Mouse (Mus musculus): ENCODE results near the gene Med13l. TPM values are rescaled to one million over a fixed set of nuclear protein-coding genes. Genes with fewer than 3 reads are reported as not detected.

Gene Med13l
- total RNA-seq, 2 experiments from 2014 or later = 95.9 to 105 TPM

DNA sequence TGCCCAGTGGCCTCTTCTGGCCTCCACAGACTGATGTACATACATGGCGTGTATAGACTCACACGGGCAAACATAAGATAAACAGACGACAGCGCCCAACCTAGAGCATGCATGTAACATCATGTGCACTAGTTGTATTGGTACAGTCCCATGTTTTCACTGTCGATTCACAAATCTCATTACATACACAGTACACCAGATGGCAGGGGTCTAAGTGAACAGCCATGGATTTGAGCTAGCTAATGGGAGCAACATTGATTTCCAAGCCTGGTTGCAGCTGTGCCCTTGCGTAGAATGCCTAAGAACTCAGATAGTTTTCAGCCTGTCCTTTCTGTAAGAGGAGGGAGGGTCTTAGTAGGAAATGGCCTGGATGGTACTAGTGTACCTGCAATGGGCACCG, 155.0 kb downstream of the Med13l start:
- intact Hi-C loops (cut with DNase I) = no loop called here
- DNase-seq = no peak

DNA sequence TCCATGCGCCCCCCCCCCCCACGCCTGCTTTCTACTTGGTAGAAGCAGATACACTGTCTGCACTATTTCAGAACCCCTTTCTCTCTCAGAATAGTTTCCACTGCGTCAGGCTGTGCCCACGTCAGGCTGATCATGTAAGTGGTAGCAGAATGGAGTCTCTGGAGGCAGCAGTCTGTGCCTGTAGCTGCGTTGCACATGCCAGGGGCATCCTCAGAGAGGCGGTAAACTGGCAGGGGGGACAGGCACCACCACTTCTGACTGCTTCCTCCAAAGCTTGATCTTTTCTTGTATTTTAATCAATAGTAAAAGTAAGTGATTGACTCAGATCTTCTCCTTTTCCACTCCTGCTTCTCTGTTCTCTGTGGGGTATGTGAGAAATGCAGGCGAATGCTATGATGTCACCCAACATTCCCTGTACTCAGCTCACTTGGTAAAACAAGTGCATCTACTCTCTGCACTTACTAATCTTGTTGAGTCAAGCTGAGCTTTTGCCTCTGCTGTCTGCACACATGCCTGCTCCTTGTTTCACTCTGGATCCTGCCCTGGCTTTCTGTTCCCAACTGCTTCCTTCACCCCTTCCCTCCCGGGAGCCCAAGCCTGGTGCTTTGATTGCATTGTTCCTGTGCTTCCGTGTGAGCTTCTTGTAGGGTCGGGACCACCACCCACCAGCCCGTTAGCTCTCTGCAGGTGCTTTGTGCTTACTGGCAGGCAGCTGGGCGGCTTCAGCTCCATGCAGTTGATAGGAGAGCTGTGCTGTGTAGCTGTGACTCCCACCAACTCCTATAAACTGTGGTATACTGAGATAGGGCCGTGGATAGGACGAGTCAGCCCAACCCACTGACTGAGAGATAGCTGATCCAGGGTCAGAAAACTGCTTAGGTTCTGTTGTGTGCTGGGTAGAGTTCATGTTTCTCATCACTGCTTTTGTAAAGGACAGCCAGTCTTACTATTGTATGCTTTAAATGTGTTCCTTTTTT, 156.1 kb downstream of the Med13l start:
- intact Hi-C loops (cut with DNase I) = no loop called here
- DNase-seq = no peak

DNA sequence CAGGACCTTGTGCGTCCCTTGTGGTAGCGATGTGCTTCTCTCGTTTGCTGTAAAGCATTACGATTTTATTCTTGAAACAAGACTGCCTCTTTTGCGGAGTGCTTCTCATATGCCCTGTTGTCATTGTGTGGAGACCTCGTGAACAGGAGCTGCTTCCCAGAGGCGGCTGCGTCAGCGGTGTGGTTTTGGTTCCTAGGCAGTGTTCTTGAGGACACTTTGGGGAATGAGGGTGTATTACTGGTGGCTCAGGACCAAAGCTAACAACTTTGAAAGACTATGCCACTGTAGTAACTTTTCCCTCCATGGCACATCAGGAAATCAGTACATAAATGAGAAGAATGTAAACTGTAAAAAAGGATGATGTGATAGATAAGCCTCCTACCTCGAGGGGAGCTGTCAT, 157.0 kb downstream of the Med13l start:
- intact Hi-C loops (cut with DNase I) = no loop called here
- DNase-seq = no peak

DNA sequence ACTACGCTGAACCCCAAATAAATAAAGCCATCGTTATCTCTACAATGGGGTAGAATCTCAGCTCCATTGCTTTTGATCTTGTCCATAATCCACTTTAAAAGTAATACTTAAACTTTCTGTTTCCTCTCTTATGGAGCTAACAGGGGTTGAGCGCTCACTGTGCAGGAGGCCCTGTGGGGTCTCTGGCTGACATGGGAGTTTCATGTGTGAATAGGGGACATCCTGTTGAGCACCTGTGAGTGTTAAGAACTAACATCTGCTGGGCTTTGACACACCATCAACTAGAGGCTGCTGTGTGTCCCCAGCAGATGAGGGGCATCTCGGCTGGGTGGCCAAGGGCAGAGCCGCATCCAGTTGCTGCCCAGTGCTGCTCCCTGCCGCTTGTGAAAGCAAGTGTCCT, 157.6 kb downstream of the Med13l start:
- DNase-seq = no peak
- intact Hi-C loops (cut with DNase I) = no loop called here

DNA sequence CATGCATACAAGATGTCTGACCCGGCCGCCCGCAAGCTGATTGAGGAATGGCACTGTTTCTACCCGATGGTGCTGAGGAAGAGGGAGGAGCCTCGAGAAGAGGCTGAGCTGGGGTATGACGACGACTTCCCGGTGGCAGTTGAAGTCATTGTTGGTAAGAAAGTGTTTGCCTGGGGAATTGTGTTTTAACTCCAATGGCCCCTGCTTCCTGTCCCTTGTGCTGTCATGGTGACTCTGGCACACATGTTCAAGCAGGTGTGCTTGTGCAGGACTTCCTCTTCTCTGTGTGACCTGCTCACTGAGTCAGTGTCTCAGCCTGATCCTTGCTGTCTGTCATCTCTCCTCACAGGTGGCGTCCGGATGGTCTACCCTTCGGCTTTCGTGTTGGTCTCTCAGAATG, 160.9 kb downstream of the Med13l start:
- DNase-seq = no peak
- intact Hi-C loops (cut with DNase I) = no loop called here

DNA sequence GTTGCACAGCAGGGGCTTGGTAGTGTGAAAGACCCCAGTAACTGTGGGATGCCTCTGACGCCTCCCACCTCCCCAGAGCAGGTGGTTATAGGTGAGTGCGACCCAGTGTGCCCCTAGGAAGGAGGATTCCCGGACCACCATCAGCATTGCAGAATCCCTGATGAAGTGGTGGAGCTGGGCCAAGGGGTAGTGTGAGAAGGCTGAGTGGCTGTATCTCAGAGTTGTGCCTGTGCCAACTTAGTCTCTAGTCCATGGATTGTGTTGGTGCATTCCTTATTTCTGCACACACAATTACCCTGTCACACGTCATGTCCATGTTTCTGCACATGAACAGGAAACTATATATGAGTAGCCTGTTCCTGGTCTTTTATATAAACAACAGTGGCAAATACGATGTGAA, 161.4 kb downstream of the Med13l start:
- intact Hi-C loops (cut with DNase I) = no loop called here
- peak; percentile 62 for DNase-seq

DNA sequence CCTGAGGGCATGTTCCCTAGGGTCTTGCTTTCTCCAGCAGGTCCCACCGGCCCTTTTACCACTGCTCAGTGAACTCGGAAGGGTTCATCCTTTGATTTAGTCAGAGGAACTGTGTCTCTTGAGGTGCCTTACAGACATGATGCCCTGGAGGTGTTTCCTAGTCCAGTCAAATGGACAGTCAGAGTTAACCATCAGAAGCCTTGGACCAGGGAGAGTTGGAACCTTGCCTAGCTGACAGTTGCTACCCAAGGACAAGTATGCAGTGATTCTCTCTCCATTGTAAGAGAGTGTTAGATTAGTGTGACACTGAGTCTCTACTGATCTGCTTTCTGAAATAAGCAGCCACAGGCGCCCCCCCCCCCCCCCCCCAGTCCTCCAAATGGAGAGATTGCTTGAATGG, 162.0 kb downstream of the Med13l start:
- DNase-seq = peak; percentile 59
- intact Hi-C loops (cut with DNase I) = no loop called here

DNA sequence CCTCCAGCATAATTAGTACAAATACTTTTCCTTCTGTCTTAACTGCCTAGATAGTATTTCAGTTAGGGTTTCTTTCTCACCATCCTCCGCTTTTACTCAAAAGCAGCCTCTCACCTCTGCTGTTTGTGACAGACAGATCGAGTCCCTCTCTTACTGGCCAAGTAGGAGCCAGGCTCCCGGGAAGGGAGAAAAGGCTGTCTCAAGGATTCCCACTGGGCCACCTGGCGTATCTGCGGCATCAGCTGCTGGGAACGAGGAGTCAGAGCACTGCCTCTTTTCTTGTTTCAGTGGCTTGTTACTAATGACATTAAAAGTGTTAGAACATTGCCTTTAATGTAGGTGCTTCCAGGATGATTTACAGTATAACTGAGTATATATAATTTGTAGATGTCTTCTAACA, 164.9 kb downstream of the Med13l start:
- intact Hi-C loops (cut with DNase I) = no loop called here
- DNase-seq = no peak

DNA sequence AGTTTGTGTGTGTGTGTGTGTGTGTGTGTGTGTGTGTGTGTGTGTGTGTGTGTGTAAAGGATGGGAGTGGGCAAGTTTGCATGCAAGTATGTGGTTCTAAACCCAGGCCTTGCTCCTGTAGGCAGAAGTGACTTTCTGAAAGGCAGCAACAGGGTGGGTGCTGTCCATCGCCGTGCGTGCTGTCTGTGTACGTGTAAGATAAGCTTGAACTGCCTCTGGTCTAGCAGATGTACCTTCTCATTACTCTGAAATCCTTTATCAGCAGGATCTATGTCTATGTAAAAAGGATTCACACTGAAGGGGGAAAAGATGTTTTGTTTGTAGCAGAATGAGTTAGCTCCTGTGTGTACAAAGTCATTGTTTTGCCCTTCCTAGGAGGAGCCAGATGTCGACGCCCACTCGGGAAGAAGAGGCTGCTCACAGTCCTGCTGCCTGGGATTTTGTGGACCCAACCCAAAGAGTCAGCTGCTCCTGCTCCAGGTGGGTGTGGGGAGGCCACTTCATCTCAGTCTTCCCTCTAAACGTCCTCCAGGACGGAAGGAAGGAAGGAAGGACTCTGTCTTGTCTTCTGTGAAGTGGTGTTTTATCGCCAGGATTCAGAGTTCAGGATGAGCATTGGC, 165.5 kb downstream of the Med13l start:
- no peak for DNase-seq
- intact Hi-C loops (cut with DNase I) = no loop called here

DNA sequence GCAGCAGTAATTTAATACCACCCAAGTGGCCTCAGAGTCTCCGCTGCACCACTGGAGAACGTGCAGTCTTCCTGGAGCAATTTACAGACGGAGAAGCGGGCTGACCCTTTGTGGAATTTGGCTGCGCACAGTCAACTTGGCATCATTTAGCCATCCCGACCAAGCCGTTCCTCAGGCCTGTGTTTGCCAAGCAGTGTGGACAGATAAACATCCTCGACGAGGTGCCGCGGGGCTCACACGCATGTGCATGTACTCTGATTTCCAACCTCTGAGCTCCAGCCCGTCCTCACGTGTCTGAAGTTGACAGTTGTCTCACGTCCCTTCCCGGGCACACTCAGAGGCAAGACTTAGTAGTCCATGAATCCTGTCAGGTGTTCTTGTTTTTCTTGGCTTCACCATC, 166.9 kb downstream of the Med13l start:
- intact Hi-C loops (cut with DNase I) = no loop called here
- DNase-seq = no peak

DNA sequence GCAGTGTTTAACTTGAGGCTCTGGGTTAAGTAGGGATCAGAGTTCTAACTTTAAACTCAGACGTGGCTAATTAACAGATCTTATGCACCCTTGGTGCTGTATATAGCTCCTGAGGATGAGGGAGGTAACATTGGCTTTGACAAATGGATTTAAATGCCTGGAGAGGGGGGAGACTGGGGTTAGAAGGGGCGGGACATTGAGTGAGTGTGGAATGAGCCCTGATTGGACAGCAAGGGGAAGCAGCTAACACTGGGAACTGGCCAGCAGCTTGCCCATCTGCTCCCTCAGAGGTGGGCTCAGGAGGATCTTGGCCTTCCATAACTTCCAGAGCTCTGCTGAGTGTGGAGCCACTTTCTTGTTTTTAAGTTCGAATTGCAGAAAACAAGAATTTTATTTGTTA, 171.7 kb downstream of the Med13l start:
- DNase-seq = peak; percentile 70
- intact Hi-C loops (cut with DNase I) = loop anchor here (10.0 kb wide), 3 partner anchors 137 to 397 kb away; partner anchors contain the start of gene Med13l

DNA sequence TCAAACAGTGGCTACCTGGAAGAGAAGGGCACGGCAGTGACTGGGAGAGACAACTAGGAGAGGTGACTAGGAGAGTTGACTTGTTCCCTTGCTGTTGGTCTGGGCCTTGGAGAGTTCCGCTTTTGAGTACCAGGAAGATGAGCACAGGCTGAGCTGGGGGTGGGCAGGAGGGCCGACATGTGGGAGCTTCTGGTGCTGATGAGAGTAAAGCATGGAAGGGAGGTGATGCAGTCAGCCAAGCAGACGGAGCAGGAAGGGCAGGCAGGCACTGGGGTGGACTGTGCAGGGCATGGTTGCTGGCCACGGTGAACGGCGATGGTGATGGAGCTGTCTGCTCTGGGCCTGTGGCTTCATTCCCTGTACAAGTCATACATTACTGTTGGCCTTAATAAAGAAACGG, 172.2 kb downstream of the Med13l start:
- DNase-seq = no peak
- intact Hi-C loops (cut with DNase I) = loop anchor here (10.0 kb wide), 3 partner anchors 138 to 398 kb away; partner anchors contain the start of gene Med13l

DNA sequence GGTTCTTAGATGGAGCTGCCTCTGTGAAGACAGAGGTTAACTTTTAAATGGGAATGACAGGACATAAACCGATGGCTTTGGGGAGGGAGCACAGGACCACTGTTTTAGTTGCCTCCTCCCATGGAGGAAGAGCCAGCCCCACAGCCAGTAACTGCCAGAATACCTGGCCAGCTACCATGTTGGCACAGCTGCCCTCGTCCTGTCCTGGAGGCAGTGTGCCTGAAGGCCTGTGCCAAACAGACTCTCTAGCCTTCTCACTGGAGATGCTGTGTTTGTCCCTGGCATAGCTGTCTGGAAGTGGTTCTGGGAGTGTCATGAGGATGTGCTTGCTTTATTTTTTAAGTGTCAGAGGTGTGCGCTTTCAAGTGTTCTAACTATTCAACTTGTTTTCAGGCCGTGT, 173.1 kb downstream of the Med13l start:
- intact Hi-C loops (cut with DNase I) = loop anchor here (10.0 kb wide), 3 partner anchors 139 to 399 kb away; partner anchors contain the start of gene Med13l
- DNase-seq = peak; percentile 59

DNA sequence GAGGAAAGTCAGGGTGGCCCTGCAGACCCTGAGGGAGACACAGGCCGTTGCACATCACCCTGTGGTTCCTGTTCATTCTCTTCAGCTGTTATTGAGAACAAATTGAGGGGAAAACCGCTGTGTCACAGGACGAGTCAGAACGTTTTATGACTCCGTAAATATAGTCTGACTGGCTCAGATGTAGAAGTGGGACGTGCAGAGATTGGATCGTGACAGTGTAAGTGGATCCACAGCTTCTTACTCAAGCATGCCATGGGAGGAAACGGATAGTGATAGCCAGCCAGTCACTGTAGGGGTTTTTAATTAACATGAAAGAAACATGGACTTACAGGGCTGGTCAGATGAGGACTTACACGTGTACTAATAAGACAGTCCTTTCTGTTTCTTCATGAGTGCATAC, 174.0 kb downstream of the Med13l start:
- no peak for DNase-seq
- intact Hi-C loops (cut with DNase I) = loop anchor here (10.0 kb wide), 3 partner anchors 140 to 400 kb away; partner anchors contain the start of gene Med13l

DNA sequence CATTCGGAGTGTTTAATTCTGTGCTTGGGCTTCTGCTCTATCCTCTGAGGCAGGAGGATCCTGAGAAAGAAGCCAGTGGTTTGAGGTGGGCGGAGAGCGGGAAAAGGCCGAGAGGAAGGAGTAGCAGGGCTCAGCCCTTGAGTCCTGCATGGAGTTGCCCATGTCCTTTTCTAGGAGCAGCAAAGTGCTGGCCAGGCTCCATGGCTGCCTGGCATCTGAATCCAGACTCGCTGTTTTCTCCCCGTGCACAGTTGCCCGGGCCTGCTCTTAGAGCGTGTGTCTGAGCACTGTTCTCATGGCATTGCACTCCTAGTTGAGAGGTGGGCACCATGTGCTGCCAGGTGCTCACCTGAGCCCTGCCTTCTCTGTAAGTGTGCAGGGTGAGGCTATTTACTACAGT, 175.3 kb downstream of the Med13l start:
- DNase-seq = no peak
- intact Hi-C loops (cut with DNase I) = loop anchor here (5.0 to 10.0 kb wide), 4 partner anchors 141 to 468 kb away; partner anchors contain the start of gene Med13l

DNA sequence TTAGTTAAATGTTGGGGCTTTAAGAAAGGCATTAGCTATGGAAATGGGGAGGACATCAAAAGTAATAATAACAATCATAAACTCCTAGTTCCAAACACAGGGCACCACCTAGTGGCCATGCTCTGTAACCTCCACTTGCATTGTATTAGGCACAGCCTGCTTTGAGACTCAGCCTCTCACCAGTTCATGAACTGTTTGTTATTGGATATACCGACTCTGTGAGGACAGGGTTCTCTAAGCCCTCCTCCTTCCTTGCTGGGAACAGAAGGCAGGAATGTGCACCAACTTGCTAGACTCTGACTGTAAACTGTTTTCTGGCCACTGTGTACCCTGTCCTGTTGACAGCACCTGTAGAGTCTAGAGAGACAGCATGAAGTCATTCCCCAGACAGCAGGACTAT, 177.1 kb downstream of the Med13l start:
- intact Hi-C loops (cut with DNase I) = loop anchor here (5.0 to 10.0 kb wide), 4 partner anchors 143 to 470 kb away; partner anchors contain the start of gene Med13l
- DNase-seq = peak; percentile 71

DNA sequence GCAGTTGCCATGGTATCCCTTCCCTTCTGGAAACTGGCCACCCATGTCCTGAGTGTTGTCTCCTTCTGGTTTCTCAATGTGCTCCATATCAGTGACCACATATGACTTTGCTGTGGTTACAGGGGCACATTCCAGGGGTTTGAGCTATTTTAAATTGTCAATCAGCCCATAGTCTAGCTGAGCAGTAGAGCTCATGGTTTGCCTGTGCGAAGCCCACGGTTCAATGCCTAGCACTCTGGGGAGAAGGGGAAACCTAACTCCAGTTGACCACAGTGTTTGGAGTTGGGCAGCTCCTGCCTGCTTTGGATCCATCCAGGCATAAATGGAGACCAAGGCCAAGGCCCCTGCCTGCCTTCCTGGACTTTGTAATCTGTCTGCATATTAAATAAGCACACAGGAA, 182.6 kb downstream of the Med13l start:
- DNase-seq = no peak

DNA sequence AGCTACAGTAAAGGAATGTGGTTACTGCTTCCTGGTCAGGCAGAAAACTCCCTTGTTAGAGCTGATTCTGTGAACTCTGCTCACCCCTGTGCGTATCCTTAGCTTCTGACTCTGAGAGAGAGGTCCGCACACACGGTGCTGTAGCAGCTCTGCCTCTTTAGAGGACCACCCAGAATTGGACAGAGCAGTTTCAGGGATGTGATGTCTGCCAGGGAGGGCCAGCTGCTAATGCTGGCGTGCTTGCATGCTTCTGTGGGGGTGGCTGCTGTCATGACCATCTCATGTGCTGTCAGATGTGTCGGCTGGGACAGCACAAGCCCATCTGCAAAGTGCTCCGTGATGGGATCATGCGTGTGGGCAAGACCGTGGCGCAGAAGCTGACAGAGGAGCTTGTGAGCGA, 186.5 kb downstream of the Med13l start:
- intact Hi-C loops (cut with DNase I) = no loop called here
- DNase-seq = peak; percentile 35

More for the DNA sequence above, 182.6 kb downstream of the Med13l start:
- intact Hi-C loops (cut with DNase I) = no loop called here

DNA sequence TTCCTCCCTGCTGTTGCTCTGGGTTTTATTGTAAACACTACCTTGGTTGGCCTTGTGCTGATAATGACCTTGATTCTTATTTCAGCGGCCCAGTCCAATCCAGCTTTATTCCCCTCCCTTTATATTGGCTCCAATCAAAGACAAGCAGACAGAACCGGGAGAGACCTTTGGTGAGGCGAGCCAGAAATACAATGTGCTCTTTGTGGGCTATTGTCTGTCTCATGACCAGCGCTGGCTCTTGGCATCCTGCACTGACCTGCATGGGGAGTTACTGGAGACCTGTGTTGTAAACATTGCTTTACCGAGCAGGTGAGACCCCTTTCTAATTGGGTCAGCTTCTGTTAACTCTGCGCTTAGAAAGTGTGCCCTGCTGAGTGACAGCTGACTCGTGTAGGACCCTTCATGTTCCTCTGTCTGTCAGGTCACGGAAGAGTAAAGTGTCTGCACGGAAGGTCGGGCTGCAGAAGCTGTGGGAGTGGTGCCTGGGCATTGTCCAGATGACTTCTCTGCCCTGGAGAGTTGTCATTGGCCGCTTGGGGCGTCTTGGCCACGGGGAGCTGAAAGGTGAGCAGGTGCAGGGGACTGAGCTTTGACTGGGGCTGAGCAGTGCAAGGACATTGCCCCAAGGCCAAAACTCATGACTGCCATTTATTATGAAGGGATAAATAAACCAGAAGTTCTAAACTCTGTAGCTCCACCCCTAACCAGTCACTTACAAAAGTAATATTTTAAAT, 191.1 kb downstream of the Med13l start:
- DNase-seq = no peak
- intact Hi-C loops (cut with DNase I) = no loop called here

DNA sequence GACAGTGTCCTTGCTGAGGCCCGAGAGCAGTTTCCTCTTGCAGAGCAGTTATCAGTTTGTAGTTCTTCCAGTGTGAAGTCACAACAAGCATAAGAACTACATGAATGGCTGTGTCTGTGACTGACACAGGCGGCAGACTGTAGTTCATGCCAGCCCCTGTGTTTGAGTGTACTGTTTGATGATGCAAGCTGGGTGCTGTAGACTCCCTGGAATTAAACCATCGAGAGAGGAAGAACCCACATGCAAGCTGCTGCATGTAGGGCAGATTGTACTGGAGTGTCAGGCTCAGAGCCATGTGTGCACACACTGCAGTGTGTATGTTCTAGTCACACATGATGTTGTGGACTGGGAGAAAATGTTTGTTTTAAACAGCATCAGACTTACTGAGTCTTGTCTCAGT, 192.4 kb downstream of the Med13l start:
- intact Hi-C loops (cut with DNase I) = no loop called here
- DNase-seq = no peak

DNA sequence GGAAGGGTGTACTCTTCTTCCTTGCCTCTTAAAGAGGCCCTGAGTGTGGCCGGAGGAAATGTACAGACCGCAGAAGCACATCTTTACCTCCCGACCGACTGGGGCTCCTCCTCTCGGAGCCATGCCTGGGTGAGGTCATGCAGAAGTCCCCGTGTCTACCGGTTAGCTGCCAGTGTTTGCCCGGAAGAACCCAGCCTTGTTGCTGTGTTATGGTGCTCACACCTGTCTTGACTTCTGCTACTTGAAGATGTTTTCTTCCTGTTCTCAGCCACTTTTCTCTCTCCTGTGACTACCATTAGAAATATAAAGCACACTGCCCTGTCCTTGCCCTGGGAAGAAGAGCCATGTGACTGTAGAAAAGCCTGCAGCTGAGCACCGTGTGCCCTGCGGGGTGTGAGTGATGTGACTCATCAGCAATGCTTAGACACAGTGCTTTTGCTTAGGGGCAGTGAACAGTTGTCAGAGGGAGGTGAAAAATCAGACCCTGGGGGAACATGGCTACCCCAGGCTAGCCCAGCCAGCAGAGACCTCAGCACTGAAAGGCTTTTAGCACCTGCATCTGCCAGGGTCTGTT, 193.1 kb downstream of the Med13l start:
- no peak for DNase-seq
- intact Hi-C loops (cut with DNase I) = no loop called here

All from left cerebral cortex, postnatal 4 days (tissue).